Mouse (Mus musculus): ENCODE measurements around the gene Rpl22.

Rpl22 gene

DNA sequence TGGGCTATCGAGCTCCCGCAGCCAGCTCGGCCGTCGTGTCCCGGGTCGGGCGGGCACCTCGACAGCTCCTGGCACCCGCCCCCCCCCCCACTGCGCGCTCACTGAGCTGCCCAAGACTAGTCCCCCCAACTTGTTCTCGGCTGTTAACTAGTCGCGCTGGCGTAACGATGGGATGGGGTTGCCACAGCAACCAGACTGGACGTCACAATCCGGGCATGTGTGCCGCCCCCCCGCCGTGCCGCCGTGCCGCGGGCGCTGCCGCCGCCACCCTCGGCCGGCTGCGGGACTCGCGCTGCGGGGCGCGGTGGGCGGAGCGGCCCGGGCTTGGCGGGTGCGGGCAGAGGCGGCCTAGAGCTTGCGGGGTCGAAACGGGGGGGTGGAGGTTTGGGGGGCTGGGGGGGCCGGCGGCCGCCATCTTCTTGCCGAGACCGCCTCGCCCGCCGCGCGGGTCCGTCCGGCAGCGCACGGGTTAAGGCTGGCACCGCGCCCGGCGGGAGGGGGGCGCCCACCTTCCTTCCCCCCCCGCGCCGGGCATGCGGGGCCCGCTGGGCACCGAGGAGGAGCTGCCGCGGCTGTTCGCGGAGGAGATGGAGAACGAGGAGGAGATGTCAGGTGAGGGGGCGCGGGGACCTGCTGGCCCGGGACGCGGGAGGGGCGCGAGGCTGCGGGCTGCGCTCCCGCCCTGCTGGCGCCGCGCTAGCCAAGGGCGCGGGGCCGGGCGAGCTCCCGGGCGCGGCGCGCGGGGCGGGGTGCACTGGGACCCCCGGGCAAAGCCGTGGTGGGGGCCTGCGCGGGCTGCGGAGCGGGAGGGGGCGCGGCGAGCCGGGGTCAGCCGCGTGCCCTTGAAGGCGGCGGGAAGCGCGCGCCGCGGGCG lies 13.1 kb downstream of the Rpl22 start, which contains the start of gene Chd5:
Chd5 (plus strand) TSS at position 233 of the 874 bp plus-strand sequence.
- no peak for DNase-seq (ENCODE audit: low read depth, low spot score)

DNA sequence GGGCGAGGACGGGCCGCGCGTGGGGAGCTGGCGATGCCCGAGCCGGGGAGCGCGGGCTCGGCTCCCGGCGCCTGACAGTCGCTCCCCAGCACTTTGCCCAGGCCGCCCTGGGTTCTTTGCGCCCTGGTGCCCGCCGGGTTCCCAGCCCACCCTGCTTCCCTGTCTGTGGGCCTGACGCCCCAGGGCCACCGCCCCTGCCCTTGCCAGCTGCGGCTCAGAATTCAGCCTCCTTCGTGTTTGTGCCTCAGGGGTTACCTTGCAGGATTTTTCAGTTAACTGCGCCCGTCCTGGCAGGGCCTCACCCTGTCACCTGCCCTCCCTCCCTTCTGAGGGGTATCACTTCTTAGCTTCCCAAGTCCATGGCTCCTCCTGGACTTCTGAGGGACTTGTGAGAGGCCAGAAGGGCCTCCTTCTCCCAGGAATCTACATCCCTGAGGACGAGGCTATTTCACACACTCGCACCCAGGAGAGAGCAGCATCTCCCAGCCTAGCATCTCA lies 13.8 kb downstream of the Rpl22 start:
- DNase-seq (ENCODE audit: low read depth, low spot score) = no peak

GRCm38 (mm10) chr4:152340584-152341284 lies 15.2 kb downstream of the Rpl22 start:
- no peak for DNase-seq (ENCODE audit: low read depth, low spot score)

DNA sequence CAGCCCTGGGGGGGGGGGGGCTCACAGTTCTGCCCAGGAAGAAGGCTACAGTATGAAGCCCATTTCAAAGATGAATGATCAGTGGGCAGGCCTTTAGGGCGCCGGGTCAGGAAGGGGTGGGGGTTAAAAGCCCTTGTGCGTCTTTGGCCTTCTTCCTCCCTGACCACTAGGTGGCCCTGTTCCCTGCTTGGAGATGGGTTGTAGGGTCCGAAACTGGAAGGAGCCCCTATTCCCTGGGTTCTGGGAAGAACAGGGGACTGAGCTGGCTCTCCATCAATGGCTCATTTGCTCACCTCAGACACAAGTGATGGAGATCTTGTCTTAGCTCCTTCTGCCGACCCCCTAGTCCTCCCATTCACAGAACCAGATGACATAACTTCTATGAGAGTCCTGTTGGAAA lies 17.8 kb downstream of the Rpl22 start:
- DNase-seq (ENCODE audit: low read depth, low spot score) = no peak

- DNase-seq (ENCODE audit: low read depth, low spot score) = no peak
These were observed 19.1 kb downstream of the Rpl22 start for GRCm38 (mm10) chr4:152344651-152345050.

GRCm38 (mm10) chr4:152345120-152345889 lies 19.8 kb downstream of the Rpl22 start:
- no peak for DNase-seq (ENCODE audit: low read depth, low spot score)

DNA sequence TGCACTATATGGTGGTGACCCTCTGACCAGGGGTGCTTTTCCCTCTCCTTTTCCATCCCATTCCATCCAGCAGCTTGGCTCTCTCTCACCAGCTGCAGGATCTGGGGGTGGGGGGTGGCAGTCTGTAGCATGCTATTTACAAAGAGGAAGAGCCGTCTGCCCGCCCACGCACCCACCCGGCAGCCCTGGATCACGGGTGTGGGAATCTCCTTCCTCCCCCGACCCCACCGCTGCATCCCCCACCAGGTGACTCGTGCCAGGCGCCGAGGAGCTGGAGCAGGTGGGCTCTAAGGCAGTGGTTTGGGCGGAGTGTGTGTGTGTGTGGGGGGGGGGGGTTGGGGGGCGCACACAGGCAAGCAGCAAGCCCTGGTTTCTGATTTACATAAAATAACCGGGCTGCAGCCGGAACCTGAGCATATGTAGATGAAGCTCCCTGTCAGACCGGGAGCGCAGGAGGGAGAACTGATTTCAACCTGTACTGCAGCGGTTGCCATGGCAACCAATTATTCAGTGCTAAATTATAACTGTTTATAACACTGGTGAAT lies 24.4 kb downstream of the Rpl22 start:
- DNase-seq (ENCODE audit: low read depth, low spot score) = no peak

- DNase-seq (ENCODE audit: low read depth, low spot score) = no peak
These were observed 25.3 kb downstream of the Rpl22 start for GRCm38 (mm10) chr4:152350722-152351421.

DNA sequence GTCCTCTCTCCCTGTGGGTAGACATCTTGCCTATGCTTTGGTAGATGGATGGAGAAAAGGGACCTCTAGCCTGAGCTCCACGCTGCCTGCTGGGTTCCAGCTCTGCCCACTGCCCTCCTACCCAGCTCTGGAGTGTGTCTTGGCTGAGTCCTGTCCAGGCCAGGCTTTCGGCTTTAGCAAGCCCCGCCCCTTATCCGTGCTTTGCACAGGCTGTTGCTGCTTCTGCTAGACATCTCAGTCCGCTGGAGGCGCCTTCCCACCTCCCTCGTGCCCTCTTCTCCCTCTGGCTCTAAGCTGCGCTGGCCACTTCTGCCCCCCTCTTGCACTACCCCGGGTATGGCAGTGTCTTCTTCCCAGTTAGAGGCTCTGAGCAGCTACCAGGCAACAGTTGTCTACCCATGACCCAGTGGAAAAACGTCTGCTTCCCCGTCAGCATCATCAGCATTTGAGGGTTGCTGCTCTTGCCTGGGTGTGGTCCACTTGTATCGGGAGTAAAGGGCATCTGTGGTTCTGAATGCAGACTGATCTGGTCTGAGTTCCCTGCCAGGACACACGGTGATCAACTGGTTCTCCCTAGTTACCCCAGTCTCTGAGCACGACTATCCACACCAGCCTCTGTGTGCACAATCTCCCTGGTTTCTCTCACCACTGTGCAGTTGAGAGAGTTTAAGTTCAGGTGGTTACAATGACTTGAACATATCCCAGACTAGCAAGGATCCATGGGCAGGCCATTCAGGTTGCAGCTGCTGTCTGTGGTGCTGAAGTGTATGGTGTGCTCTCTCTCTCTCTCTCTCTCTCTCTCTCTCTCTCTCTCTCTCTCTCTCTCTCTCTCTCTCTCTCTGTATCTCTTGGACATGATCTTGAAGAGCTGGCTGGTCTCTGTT lies 26.1 kb downstream of the Rpl22 start:
- no peak for DNase-seq (ENCODE audit: low read depth, low spot score)

DNA sequence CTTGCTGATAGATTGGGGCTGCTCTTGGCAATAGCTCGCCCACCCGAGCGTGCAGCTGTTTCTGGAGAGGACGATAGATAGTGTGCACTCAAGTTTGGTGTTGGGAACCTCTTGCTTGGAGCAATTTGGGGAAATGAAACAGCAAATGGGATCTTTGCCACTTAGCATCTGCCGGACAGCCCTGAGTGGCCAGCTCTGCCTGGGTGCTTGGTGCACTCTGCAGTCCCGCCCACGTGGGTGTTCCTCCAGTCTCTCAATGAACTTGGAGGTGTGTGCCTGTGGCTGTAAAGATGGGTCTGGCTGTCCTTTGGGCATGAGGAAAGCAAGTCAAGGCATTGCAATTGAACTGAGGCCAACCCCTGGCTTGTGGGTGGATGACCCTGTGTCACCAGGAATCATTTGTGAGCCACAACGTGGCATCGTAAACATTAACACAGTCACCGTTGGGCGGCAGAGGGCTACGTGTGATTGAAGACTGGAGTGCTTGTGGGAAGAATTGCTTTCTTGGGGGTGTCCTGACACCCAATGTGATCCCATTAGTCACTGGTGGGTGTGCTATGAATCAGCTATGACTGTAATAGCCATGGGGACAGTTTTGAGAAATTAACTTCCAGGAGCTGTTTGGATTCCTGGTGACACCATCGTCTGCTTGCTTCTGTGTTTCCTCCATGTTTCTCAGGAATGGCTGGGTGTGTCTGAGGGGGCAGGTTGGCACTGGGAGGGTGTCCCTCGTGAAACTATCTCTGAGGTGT lies 28.5 kb downstream of the Rpl22 start:
- no peak for DNase-seq (ENCODE audit: low read depth, low spot score)

- no peak for DNase-seq (ENCODE audit: low read depth, low spot score)
These were observed 30.1 kb downstream of the Rpl22 start for GRCm38 (mm10) chr4:152355672-152356071.

GRCm38 (mm10) chr4:152359700-152360099 lies 34.2 kb downstream of the Rpl22 start:
- no peak for DNase-seq (ENCODE audit: low read depth, low spot score)

DNA sequence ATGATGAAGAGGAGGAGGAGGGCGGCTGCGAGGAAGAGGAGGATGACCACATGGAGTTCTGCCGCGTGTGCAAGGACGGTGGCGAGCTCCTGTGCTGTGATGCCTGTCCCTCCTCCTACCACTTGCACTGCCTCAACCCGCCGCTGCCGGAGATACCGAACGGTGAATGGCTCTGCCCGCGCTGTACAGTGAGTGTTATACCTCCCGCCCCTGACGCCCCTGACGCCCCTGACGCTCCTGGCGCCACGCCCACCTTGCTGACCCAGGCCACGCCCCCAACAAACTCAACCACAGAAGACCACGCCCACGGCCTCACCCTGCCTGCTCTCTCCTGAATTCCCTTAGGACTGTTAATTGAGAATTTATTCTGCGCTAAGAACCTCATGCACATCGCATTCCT lies 35.3 kb downstream of the Rpl22 start:
- DNase-seq (ENCODE audit: low read depth, low spot score) = peak; percentile 73

- DNase-seq (ENCODE audit: low read depth, low spot score) = no peak
These were observed 36.6 kb downstream of the Rpl22 start for GRCm38 (mm10) chr4:152362180-152362579.

GRCm38 (mm10) chr4:152365228-152365627 lies 39.7 kb downstream of the Rpl22 start:
- DNase-seq (ENCODE audit: low read depth, low spot score) = no peak

GRCm38 (mm10) chr4:152382528-152383252 lies 57.1 kb downstream of the Rpl22 start:
- no peak for DNase-seq (ENCODE audit: low read depth, low spot score)
